Mouse (Mus musculus) adrenal gland (tissue): ENCODE measurements at regions not wholly inside any gene's neighbourhood (a gene's known extent, or its start where the extent isn't known, plus 50 kb on each side); places are given as distances from the start of the nearest gene placed in this dataset.

ENCODE experiments used
- intact Hi-C: fragments of 180-260 bp; cut with DNase I; formaldehyde crosslinking; loops from one replicate; pipeline ENCODE4 v1.15.1; 2025

- intact Hi-C loops, result no loop called here
Measured at GRCm38 (mm10) chrX:97748251-97749016, 371.4 kb upstream of the Eda2r start.

- intact Hi-C loops, result no loop called here
Measured at GRCm38 (mm10) chrX:97744356-97744755, 367.3 kb upstream of the Eda2r start.

GRCm38 (mm10) chrX:97724537-97724936 lies 347.5 kb upstream of the Eda2r start:
- intact Hi-C loops, result loop anchor here (10.0 kb wide), 1 partner anchor 890 kb away; no protein-coding TSS in a partner anchor

- intact Hi-C loops, result no loop called here
Measured at GRCm38 (mm10) chrX:97707851-97708250, 330.8 kb upstream of the Eda2r start.

- intact Hi-C loops, result no loop called here
Measured at GRCm38 (mm10) chrX:97658726-97659125, 281.7 kb upstream of the Eda2r start.

- intact Hi-C loops, result no loop called here
Measured at GRCm38 (mm10) chrX:97651601-97652290, 274.7 kb upstream of the Eda2r start.
